Mouse (Mus musculus): ENCODE results near the gene Acoxl. TPM values are rescaled to one million over a fixed set of nuclear protein-coding genes. Genes with fewer than 3 reads are reported as not detected.
A peak's percentile ranks its signal among the peaks of the same experiment; 100 is the strongest.

Acoxl gene
- total RNA-seq, 1 experiment from 2014 or later: 1.7 TPM

DNA sequence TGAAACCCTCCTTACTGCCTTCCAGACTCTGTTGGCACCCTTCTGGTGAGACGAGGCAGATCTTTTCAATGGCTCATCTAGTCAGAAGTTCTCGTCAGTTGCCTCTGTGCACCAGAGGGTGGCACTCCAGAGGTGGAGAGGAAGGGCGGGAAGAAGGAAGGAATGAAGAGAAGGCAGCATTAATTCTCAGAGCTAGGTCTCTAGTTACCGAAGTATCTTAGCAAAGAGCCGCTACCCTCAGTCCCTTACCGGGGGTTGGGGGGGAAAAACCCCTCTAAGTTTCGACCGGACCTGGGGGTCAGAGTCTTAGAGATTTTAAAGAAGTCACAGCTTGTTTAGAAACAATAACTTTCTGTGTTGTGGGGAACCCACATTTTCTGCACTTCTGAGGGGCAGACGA is 283.8 kb downstream of the Acoxl start:
- DNase-seq: peak; percentile 54

GRCm38 (mm10) chr2:128122891-128123771 is 284.5 kb downstream of the Acoxl start:
- DNase-seq: peak; percentile 40

DNA sequence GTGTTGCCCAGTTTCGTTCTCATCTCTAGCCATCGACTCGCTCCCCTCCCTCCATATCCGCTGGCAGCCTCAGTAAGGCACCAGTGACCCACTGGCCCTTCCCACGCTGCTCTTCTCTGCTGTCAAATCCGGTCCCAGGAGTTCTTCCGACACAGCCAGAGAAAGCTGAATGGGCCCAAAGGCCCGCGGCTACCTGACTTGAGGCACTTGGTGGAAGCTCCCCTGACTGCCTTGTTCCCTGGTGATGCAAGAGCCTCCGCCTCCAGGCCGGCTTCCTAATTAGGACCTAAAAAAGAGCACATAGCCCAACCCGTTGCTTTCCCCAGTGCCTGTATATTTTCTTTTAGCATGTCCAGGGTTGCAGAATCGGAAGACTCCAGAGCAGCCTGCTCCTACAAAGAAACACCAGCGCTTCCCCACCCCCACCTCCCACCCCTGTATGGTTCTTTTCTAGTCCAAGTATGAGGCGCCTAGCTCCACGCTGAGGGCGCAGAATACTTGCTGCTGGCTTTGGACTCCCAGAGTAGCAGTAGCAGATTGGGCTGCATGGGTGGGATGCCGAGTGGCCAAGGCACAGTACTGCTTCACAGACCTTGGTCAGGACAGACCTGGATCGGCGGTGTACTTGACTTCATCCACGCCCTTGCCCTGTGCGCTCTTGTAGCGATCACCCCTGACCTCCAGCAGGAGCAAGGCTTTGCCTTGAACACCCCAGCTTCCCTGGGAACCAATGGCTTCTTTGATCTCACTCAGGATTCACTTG is 285.4 kb downstream of the Acoxl start:
- no peak for DNase-seq

DNA sequence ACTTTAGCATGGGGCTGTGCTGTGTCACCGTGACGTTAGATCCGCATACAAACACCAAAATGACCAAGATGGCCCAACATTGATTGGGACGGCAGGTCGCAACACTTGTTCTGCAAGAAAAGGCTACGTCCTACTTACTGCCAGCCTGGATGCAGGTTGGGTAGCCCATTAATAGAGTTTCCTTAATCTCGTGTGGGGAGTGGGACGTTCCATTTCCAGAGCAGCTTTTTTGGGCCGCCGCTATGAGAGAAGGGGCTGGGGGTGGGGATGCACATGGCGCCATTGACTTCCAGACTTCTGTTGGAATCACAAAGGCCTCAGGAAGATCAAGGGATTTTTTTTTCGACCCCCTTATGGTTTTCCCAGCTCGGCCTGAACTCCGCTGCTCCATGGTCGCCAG is 286.0 kb downstream of the Acoxl start:
- no peak for DNase-seq

- DNase-seq: peak; percentile 99
These were observed 287.2 kb downstream of the Acoxl start, which contains the start of gene Bcl2l11 for GRCm38 (mm10) chr2:128125635-128126470. Gene Bcl2l11 (plus strand): TSS chr2:128126038.

GRCm38 (mm10) chr2:128126591-128127051 is 287.9 kb downstream of the Acoxl start:
- DNase-seq: no peak

DNA sequence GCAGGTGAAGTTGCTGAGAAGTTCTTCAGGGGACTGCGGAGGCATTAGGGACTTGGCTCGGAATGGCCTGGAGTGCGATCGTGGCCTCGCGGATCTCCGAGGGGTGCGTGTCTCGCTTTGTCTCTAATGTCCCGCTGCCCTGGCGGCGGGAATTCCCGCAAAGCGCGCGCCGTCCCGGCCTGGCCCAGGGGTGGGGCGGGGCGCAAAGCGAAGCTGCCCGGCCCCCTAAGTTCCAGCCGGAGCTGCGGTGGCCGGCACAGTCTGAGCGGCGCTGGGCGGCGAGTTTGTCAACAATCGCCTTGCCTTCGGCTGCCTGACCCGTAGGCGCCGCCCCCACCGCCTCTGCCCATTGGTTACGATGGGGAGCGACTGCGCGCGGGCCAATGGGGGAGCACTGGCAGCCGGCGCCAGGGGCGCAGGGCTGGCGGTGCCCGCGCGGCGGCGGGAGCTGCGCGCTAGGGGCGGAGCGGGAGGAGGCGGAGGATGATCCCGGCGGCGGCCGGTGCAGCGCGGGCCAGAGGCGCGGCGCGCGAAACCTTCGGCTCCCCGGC is 288.5 kb downstream of the Acoxl start:
- peak; percentile 98 for DNase-seq

- DNase-seq: peak; percentile 81
These were observed 289.1 kb downstream of the Acoxl start for GRCm38 (mm10) chr2:128127691-128128292.

GRCm38 (mm10) chr2:128128532-128128931 is 289.9 kb downstream of the Acoxl start:
- DNase-seq: no peak

GRCm38 (mm10) chr2:128131503-128131902 is 292.8 kb downstream of the Acoxl start:
- DNase-seq: no peak

- DNase-seq: no peak
These were observed 294.0 kb downstream of the Acoxl start for GRCm38 (mm10) chr2:128132635-128133034.

DNA sequence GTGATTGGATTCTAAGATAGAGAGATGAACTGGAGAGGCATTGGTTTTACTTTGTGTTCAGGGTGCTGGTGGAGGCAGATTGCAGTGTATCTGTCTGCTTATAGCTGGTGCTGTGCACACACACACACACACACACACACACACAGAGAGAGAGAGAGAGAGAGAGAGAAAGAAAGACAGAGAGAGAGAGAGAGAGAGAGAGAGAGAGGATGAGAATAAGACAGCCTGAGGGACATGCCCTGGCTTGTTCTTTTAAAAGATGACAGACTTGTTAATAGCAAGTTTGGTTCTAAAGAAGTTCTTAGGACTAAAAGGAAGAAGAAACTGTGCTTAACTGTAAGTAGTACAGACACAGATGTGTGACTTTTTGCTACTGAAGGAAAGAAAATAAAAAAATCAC is 295.2 kb downstream of the Acoxl start:
- no peak for DNase-seq

GRCm38 (mm10) chr2:128134474-128134873 is 295.8 kb downstream of the Acoxl start:
- DNase-seq: no peak

DNA sequence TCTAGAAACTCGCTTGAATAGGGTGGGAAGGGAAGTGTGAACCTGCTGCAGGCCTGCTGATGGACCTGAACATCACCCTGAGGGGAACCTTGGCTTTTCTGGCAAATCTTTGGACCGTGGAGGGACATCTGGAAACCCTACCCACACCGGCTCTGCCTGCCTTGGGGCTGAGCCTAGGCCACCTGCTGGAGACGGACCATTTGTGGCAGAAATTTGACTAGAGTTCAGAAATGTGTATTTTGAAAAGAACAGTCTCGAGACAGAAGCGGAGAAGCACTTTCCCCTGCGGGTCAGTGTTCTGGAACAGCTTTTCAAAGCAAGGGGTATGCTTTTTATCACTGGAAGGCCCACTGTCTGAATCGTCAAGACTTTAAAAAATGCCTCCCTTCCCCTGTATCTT is 296.3 kb downstream of the Acoxl start:
- no peak for DNase-seq

DNA sequence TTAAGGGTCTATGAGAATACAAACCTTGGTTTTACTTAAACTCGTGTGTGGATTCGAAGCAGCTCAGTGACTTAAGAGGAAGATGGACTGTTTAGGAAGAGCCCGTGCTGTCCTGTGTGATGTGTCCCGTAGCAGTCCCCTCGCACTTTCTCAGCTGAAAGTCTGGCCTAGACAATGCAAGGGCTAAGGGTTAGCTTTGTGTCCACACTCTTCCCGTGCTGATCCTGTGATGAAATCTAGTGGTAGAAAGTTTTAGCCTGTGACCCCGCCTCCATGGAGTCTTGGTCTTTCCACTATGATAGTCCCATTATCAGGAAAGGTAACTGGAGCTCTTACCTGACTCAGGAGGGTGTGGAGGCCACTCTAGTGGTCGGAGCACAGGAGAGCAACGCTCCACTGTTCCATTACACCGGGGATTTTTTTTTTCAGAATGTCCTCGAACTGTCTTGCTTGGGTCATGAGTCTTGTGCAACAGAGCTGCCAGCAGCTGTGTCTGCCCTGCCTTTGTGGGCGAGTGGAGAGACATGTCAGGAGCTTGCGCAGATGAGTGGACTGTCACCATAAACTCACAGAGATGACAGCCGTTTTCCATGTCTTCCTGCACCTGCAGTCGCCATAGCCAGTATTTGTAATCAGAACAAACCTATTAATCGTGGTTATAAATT is 298.2 kb downstream of the Acoxl start:
- DNase-seq: no peak

DNA sequence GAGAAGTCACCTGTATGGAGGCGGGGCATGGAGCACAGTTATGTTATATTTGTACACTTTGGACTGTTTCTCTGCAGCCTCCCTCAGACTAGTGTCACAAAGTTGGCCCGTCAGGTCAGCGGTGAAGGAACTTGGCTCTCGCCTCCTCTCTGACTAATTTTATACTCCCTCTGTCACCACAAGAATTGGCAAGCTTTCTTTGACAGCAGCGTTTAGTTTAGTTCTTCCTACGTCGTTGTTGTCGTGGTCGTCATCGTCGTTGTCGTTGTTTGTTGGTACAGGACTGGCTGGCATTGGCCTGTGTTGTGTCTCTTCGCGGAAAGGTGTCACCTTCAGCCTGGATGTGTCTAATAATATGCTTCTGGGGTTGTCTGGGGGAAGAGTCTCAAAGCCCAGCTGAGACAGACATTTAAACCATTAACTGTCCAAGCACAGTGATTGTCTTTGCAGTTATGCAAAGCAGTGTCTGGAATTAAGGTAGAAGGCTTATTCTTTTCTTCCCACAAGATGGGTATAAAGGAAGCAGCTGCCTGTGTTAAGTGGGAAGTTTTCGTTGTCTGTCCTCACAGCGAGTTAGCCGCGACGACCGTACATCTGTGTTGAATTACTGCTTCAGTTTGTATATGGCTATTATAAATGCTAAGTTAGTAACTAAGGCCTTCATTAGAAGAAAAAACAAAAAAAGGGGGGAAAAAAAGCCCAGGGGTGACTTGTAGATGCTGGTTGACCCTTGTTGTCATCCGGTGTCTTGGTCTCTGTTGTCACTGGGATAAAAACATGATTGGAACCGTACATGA is 299.0 kb downstream of the Acoxl start:
- DNase-seq: no peak

DNA sequence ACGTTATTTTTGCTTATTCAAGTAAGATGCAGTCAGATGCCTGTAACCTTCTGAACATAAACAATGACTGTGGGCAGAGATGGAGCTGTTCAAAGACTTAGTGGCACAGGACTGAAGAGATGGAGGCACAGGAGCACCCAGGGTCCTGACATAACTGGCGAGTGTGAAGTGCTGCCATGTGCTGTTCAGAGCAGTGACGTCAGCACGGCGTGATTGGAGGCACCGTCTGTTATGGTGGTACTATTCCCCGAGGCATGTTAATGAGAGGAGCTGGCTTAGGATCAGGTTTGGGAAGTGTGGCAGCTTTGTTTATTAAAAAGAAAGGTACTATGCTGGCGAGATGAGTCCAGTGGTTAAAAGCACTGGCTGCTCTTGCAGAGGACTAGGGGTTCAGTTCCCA is 300.2 kb downstream of the Acoxl start:
- DNase-seq: no peak

DNA sequence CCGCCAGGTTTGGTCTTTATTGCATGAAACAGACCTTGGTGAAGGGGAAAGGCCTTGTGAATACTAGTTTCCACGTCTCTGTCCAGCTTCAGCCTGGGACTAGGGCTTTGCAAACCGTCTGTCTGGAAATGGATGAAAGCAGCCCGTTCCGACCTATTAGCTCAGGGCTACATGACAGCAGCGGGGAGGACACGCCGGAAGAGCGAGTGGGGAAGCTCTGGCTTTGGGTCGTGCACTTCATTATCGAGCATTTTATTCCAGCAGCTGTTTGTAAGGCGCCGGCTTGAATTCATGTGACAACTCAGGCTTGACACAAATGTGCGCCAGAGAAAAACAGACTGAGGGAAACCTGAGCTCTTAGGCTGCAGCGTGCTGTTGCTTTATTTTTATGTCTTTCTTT is 301.1 kb downstream of the Acoxl start:
- no peak for DNase-seq

GRCm38 (mm10) chr2:128140183-128140582 is 301.5 kb downstream of the Acoxl start:
- no peak for DNase-seq

GRCm38 (mm10) chr2:128143992-128144391 is 305.3 kb downstream of the Acoxl start:
- no peak for DNase-seq
